Mouse (Mus musculus) small intestine, adult 2 months (tissue): Measurements from ENCODE around the gene Pf4.

ENCODE experiments used
- CTCF ChIP-seq: fragments of 200-500 bp; IDR thresholded peaks from 2 replicates; pipeline ENCODE4 v1.5.1; 2012; ENCODE audit warnings: low read depth, mild to moderate bottlenecking, control low read depth, inconsistent platforms, low read length, moderate library complexity, mixed read lengths; ENCODE audit not compliant: insufficient replicate concordance, insufficient read length; ENCODE audit errors: extremely low read depth
- POLR2A ChIP-seq: fragments of 200-500 bp; IDR thresholded peaks from 2 replicates; pipeline ENCODE4 v1.6.1; 2012; ENCODE audit warnings: low read depth, mild to moderate bottlenecking, control low read depth, inconsistent platforms, low read length, moderate library complexity

DNA sequence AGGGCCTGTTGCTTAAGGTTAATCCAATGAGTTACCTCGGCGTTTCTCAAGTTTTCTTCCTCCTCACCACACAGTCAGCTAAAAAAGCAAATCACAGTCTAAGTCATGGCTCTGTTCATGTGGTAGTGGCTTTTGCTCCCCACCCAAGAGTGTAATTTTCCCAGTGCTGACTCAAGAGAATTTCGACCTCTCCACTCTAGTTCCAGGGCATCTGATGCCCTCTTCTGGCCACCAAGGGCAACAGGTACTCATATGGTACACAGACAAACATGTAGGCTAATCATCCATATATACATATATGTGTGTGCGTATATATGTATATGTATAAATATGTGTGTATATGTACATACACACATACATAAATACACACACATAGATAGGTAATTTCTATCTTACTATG is 15.9 kb downstream of the Pf4 start:
- TF ChIP-seq POLR2A (no peak), CTCF (no peak)
